Mouse (Mus musculus): Measurements from ENCODE around the gene Zfp667. TPM values are rescaled to one million over a fixed set of nuclear protein-coding genes. Genes with fewer than 3 reads are reported as not detected.
"Not testable (repeated sequence)": the region's sequence is repeated elsewhere in the genome, so short reads cannot be mapped to it uniquely, and the experiment has no call there.

Gene Zfp667
- polyA plus RNA-seq, 1 experiment from 2014 or later, result 14.9 TPM

DNA sequence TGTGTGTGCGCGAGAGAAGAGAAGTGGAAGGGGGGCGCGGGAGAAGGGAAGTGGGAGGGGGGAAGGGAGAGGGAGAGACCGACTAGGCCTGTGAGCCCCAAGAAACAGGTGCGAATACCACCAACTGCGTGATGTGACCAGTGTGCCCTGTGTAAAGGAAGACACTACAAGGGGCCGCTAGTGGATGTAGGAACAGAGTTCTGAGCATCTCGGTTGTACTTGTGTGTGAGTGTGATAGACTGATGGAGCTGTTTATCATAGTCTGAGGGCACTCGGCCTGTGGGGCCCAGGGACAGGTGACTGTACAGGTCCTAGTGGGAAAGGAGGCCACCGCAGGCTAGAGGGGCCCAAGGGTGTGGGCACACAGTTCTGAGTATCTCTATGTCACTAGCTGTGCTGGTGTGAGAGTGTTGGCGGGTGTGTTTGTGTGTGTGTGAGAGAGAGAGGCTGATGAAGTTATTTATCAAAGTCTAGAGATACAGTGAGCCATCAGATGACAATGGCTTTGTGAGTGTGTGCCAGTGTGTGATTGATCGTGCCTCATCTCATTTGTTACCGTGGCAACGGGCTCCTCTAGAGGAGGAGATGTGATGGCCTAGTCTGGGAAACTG, 647 bp downstream of the Zfp667 start:
- Histone ChIP-seq H3K27me3 (ENCODE audit: control insufficient read depth, insufficient read depth, low read depth, low read length) (no peaks in the 10 kb centered on the region), H3K4me3 (ENCODE audit: low read depth, low read length) (peak overlapping the region; percentile 52), H3K4me2 (ENCODE audit: low read length) (peak overlapping the region; percentile 84), H3K4me1 (ENCODE audit: control insufficient read depth, insufficient read depth, low read length) (peaks cover 20% of the 10 kb centered on the region), H3K27ac (ENCODE audit: low read length) (peak overlapping the region; percentile 82), H3K9ac (ENCODE audit: low read depth, low read length) (peak overlapping the region; percentile 67), H3K36me3 (ENCODE audit: control insufficient read depth, insufficient read depth, low read length) (peaks cover 2% of the 10 kb centered on the region), H3K9me3 (replicated peaks; ENCODE audit: control insufficient read depth, low read length, poor library complexity, severe bottlenecking) (no peaks in the 10 kb centered on the region)
- peak; percentile 33 for ATAC-seq
- WGBS, result 20% methylated on average over 15 of the region's 15 CpGs

DNA sequence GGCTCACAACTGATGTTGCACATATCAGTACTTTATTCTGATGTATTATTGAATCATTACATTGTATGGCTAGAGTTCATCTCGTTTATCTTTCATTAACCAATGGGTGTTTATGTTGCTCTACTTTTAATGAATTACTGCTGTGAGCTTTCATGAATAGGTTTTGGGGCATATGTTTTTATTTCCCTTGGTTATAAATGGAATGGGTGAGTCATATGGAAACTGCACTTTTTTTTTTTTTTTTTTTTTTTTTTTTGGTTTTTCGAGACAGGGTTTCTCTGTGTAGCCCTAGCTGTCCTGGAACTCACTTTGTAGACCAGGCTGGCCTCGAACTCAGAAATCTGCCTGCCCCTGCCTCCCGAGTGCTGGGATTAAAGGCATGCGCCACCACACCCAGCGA, 4.7 kb downstream of the Zfp667 start:
- not testable (repeated sequence) for H3K9me3 ChIP-seq (replicated peaks; ENCODE audit: control insufficient read depth, low read length, poor library complexity, severe bottlenecking); H3K27ac ChIP-seq (ENCODE audit: low read length); ATAC-seq; H3K9ac ChIP-seq (ENCODE audit: low read depth, low read length); H3K4me3 ChIP-seq (ENCODE audit: low read depth, low read length); H3K27me3 ChIP-seq (ENCODE audit: control insufficient read depth, insufficient read depth, low read depth, low read length); H3K4me2 ChIP-seq (ENCODE audit: low read length)
- peaks cover 18% of the 10 kb centered on the region for H3K4me1 ChIP-seq (ENCODE audit: control insufficient read depth, insufficient read depth, low read length)
- peaks cover 13% of the 10 kb centered on the region for H3K36me3 ChIP-seq (ENCODE audit: control insufficient read depth, insufficient read depth, low read length)
- WGBS, result 97% methylated on average over 4 of the region's 6 CpGs

DNA sequence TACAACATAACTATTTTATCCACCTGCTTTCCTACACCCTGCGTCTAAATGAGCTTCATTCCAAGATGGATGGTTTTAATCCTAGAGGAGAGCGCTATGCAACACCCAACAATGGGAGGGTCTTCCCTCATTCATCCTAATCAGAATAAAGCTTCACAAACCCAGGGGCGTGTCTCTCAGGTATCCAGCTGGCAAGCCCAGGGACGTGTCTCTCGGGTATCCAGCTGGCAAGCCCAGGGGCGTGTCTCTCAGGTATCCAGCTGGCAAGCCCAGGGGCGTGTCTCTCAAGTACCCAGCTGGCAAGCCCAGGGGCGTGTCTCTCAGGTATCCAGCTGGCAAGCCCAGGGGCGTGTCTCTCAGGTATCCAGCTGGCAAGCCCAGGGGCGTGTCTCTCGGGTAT, 14.4 kb downstream of the Zfp667 start:
- H3K9me3 ChIP-seq (replicated peaks; ENCODE audit: control insufficient read depth, low read length, poor library complexity, severe bottlenecking); H3K4me1 ChIP-seq (ENCODE audit: control insufficient read depth, insufficient read depth, low read length); H3K27me3 ChIP-seq (ENCODE audit: control insufficient read depth, insufficient read depth, low read depth, low read length); H3K27ac ChIP-seq (ENCODE audit: low read length); H3K4me2 ChIP-seq (ENCODE audit: low read length); H3K9ac ChIP-seq (ENCODE audit: low read depth, low read length); H3K4me3 ChIP-seq (ENCODE audit: low read depth, low read length); ATAC-seq: not testable (repeated sequence)
- 80% methylated on average over 11 of the region's 11 CpGs for WGBS
- peaks cover 37% of the 10 kb centered on the region for H3K36me3 ChIP-seq (ENCODE audit: control insufficient read depth, insufficient read depth, low read length)

DNA sequence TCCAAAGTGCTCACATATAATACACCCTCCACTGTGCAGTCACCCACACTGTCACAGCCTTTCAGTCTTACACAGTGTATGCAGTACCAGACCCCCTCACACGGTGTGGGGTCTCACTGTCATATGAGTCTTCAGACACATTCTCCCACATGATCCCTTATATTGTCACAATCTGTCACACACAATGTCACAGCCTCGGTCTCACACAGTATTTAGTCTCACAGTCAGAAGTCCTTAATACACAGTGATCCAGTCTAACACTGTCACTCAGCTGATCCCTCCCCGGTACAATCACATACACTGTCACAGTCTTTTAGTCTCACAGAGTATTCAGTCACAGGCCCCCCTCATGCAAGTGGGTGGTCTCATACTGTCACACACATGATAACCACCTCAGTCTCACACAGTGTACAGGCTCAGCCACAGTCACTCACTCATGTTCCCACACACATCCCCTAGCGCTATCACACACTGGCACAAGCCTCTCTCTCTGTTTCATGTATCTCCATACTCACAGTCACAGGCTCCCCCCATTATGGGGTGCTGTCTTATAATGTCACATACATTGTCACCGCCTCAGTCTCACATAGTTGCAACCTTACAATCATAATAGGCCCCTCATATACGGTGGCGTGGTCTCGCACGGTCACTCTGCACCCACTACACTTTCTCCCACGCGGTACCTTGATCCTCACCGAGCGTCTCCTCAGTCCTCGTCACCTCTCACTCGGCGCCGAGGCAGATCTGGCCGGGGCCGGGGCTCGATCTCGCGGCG, 44.3 kb downstream of the Zfp667 start:
- peak; percentile 91 for ATAC-seq
- peak overlapping the region; percentile 94 for H3K27ac ChIP-seq (ENCODE audit: low read length)
- H3K9me3 ChIP-seq (replicated peaks; ENCODE audit: control insufficient read depth, low read length, poor library complexity, severe bottlenecking), result no peaks in the 10 kb centered on the region
- peak overlapping the region; percentile 82 for H3K9ac ChIP-seq (ENCODE audit: low read depth, low read length)
- H3K4me2 ChIP-seq (ENCODE audit: low read length), result peak overlapping the region; percentile 55
- H3K4me3 ChIP-seq (ENCODE audit: low read depth, low read length), result peak overlapping the region; percentile 70
- peaks cover 7% of the 10 kb centered on the region for H3K4me1 ChIP-seq (ENCODE audit: control insufficient read depth, insufficient read depth, low read length)
- H3K36me3 ChIP-seq (ENCODE audit: control insufficient read depth, insufficient read depth, low read length), result peaks cover 10% of the 10 kb centered on the region
- no peaks in the 10 kb centered on the region for H3K27me3 ChIP-seq (ENCODE audit: control insufficient read depth, insufficient read depth, low read depth, low read length)
- WGBS, result 14% methylated on average over 23 of the region's 23 CpGs

DNA sequence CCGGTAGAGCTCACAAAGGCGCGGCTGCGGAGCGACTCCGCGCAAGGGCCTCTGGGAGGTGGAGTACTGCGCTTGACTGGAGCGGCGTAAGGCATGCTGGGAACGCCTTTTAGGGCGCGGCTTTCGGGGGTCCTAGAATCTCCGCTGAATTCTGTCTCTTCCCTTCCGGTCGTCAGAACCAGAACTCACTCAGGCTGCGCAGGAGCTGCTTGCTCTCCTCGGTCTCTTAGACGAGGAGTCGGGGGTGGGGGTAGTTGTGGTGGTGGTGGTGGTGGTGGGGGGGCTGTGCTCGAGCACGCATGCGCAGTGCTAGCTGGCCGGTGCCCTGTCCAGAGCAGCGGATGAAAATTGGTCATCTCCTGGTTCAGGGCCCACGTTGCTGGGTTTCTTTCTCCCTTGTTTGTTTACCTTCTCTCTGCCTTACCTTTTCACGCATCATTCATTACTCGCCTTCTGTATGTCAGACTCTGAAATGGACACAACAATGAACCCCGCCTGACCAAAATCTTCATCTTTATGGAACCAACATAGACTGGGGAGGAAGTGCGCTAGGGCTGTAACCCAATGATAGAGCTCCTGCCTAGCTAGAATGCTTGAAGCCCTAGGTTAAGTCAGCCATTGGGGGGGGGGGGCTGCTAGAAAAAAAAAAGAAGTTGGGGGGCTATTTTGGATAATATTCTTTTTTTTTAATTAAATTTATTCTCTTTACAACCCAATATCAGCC, 45.0 kb downstream of the Zfp667 start, which contains the start of gene Zfp583:
Gene Zfp583 (minus strand): TSS at position 53 of the 724 bp plus-strand sequence.
- peak; percentile 94 for ATAC-seq
- H3K4me2 ChIP-seq (ENCODE audit: low read length), result peak within 1 kb of the TSS; percentile 55
- 4% methylated on average over 31 of the region's 31 CpGs for WGBS
- H3K27me3 ChIP-seq (ENCODE audit: control insufficient read depth, insufficient read depth, low read depth, low read length), result no peaks in the 10 kb centered on the region
- H3K27ac ChIP-seq (ENCODE audit: low read length), result peak within 1 kb of the TSS; percentile 94
- peaks cover 7% of the 10 kb centered on the region for H3K4me1 ChIP-seq (ENCODE audit: control insufficient read depth, insufficient read depth, low read length)
- peaks cover 6% of the 10 kb centered on the region for H3K36me3 ChIP-seq (ENCODE audit: control insufficient read depth, insufficient read depth, low read length)
- H3K9me3 ChIP-seq (replicated peaks; ENCODE audit: control insufficient read depth, low read length, poor library complexity, severe bottlenecking), result no peaks in the 10 kb centered on the region
- H3K4me3 ChIP-seq (ENCODE audit: low read depth, low read length), result peak within 1 kb of the TSS; percentile 70
- peak within 1 kb of the TSS; percentile 82 for H3K9ac ChIP-seq (ENCODE audit: low read depth, low read length)

DNA sequence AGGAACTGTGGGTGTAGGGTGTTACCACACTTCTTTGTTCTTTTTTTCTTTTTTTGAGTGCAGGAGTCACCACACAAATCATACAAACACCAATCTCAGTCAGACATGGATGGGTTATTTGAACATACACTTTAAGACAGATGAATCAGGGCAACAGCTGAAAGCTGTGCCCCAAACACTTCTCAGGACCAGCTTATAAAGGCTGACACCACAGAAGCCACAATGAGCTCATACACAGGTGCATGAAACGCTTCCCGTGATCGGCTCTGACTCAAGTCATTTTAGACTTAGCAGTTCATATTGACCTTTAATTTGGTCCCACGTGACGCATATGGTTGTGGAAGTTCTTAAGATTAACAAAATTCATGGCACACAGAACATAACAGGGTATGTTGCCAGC, 53.5 kb downstream of the Zfp667 start:
- no peaks in the 10 kb centered on the region for H3K36me3 ChIP-seq (ENCODE audit: control insufficient read depth, insufficient read depth, low read length)
- no peak for ATAC-seq
- no peak overlapping the region for H3K4me2 ChIP-seq (ENCODE audit: low read length)
- no peaks in the 10 kb centered on the region for H3K4me1 ChIP-seq (ENCODE audit: control insufficient read depth, insufficient read depth, low read length)
- H3K9me3 ChIP-seq (replicated peaks; ENCODE audit: control insufficient read depth, low read length, poor library complexity, severe bottlenecking), result no peaks in the 10 kb centered on the region; the same call in 1 of the 2 replicates
- WGBS, result 83% methylated on average over 5 of the region's 5 CpGs
- H3K9ac ChIP-seq (ENCODE audit: low read depth, low read length), result no peak overlapping the region
- H3K27ac ChIP-seq (ENCODE audit: low read length), result no peak overlapping the region
- H3K4me3 ChIP-seq (ENCODE audit: low read depth, low read length), result no peak overlapping the region
- 0 out of 2 replicates have a peak, but pooled peaks cover 3% of the 10 kb centered on the region for H3K27me3 ChIP-seq (ENCODE audit: control insufficient read depth, insufficient read depth, low read depth, low read length)

DNA sequence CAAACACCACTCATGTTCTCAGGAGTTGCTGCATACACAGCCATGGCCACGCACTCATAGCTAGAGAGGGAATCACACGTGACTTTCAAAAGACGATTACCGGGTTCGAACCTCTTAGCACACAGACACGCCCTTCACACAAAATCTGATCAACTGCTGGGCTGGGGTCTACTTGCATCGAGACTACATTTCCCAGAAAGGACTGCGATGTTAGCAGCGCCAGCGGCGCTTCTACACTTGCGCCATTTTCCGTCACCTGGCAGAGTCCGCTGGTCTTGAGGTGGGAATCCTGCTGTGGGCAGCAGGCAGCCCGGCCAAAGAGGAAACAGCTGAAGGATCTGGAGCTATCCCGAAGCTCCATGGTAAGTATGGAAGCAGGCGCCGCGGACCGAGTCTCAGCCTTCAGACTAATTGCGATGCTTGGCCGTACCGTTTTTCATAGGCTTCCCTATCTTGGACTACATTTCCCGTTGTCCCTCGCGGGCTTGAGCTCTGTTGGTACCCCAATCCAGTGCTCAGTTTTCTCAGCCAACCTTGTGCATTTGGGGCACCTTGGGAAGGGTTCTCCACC, 57.2 kb downstream of the Zfp667 start, which contains the start of gene Gm3854:
Gene Gm3854 (plus strand): TSS at position 259 of the 571 bp plus-strand sequence.
- WGBS, result under 1% methylated on average over 26 of the region's 26 CpGs
- peak within 1 kb of the TSS; percentile 73 for H3K4me3 ChIP-seq (ENCODE audit: low read depth, low read length)
- no peaks in the 10 kb centered on the region for H3K36me3 ChIP-seq (ENCODE audit: control insufficient read depth, insufficient read depth, low read length)
- H3K4me1 ChIP-seq (ENCODE audit: control insufficient read depth, insufficient read depth, low read length), result peaks cover 2% of the 10 kb centered on the region; the same call in 1 of the 2 replicates
- ATAC-seq, result peak; percentile 95
- peak within 1 kb of the TSS; percentile 80 for H3K9ac ChIP-seq (ENCODE audit: low read depth, low read length)
- H3K9me3 ChIP-seq (replicated peaks; ENCODE audit: control insufficient read depth, low read length, poor library complexity, severe bottlenecking), result no peaks in the 10 kb centered on the region
- 0 out of 2 replicates have a peak, but pooled peaks cover 3% of the 10 kb centered on the region for H3K27me3 ChIP-seq (ENCODE audit: control insufficient read depth, insufficient read depth, low read depth, low read length)
- H3K4me2 ChIP-seq (ENCODE audit: low read length), result peak within 1 kb of the TSS; percentile 59
- H3K27ac ChIP-seq (ENCODE audit: low read length), result peak within 1 kb of the TSS; percentile 91

DNA sequence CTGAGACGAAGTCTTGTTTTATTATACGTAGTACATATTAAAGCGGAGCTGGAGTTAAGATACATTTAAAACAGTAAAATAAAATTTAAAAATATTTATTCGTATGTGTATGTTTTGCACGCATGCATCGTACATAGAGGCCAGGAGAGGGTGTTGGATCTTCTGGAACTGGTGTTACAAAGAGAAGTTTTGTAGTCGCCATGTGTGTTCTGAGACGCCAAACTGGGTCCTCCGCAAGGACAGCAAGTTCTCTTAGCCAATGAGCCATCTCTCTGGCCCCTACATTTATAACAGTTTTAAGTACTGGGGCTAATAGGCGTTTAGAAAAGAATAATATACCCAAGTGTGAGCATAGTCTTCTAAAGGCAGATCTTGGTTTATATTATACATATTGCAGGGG, 57.7 kb downstream of the Zfp667 start:
- no peaks in the 10 kb centered on the region for H3K9me3 ChIP-seq (replicated peaks; ENCODE audit: control insufficient read depth, low read length, poor library complexity, severe bottlenecking)
- peak overlapping the region; percentile 73 for H3K4me3 ChIP-seq (ENCODE audit: low read depth, low read length)
- H3K4me2 ChIP-seq (ENCODE audit: low read length), result peak overlapping the region; percentile 59
- peak; percentile 57 for ATAC-seq
- H3K27me3 ChIP-seq (ENCODE audit: control insufficient read depth, insufficient read depth, low read depth, low read length), result 0 out of 2 replicates have a peak, but pooled peaks cover under 1% of the 10 kb centered on the region
- no peaks in the 10 kb centered on the region for H3K36me3 ChIP-seq (ENCODE audit: control insufficient read depth, insufficient read depth, low read length)
- peak overlapping the region; percentile 80; the same call in 1 of the 2 replicates for H3K9ac ChIP-seq (ENCODE audit: low read depth, low read length)
- peak overlapping the region; percentile 91; the same call in 1 of the 2 replicates for H3K27ac ChIP-seq (ENCODE audit: low read length)
- WGBS, result 34% methylated on average over 10 of the region's 10 CpGs
- peaks cover 2% of the 10 kb centered on the region; the same call in 1 of the 2 replicates for H3K4me1 ChIP-seq (ENCODE audit: control insufficient read depth, insufficient read depth, low read length)
